In genomic region chr5:134063362-134064064, GRCm38 (mm10) we compare ENCODE assay signal across 8 mouse cellular contexts. TPM values are rescaled to one million over a fixed set of nuclear protein-coding genes. Genes with fewer than 3 reads are reported as not detected.
A peak's percentile ranks its signal among the peaks of the same experiment; 100 is the strongest.
DNase-seq lines count a peak whose midpoint lies in the region; ATAC-seq and TF ChIP-seq lines count a peak whose summit lies in the region.

No protein-coding gene starts in this region.

- POLR2A ChIA-PET in Patski (lab: Charles Lee): interaction anchor here (0.7 kb wide), 1 partner anchor 9 kb away, joined by 5 read pairs; no protein-coding TSS in a partner anchor

- no peak overlapping the region for H3K27ac ChIP-seq in forebrain, postnatal 0 days (ENCODE audit: low read depth, low read length)

- CTCF ChIA-PET in Patski (lab: Charles Lee): interaction anchor here (2.3 kb wide), 1 partner anchor 11 kb away, joined by 12 read pairs; no protein-coding TSS in a partner anchor

- no peak overlapping the region for H3K9ac ChIP-seq in forebrain, postnatal 0 days

- in situ Hi-C loops in Patski (cut with MboI; ENCODE audit: low pct_unique_long_range_greater_than_20kb): no loop called here

- no peaks in the 10 kb centered on the region for H3K9me3 ChIP-seq in forebrain, postnatal 0 days (ENCODE audit: low read length)

- H3K4me1 ChIP-seq in forebrain, postnatal 0 days (ENCODE audit: insufficient read depth): no peaks in the 10 kb centered on the region

- peak; percentile 52 for ATAC-seq in Patski
- ATAC-seq in forebrain, postnatal 0 days: peak; percentile 85

- H3K27me3 ChIP-seq in Patski: peaks cover 5% of the 10 kb centered on the region
- H3K27me3 ChIP-seq in forebrain, postnatal 0 days (ENCODE audit: insufficient read depth, low read length): no peaks in the 10 kb centered on the region

- H3K4me3 ChIP-seq in forebrain, postnatal 0 days (ENCODE audit: low read depth, low read length): no peak overlapping the region

- H3K36me3 ChIP-seq in forebrain, postnatal 0 days (ENCODE audit: insufficient read depth): no peaks in the 10 kb centered on the region

- no peak overlapping the region for H3K4me2 ChIP-seq in forebrain, postnatal 0 days (ENCODE audit: low read depth)

- WGBS in forebrain, postnatal 0 days: 48% methylated on average over 15 of the region's 15 CpGs

- DNase-seq in Patski (ENCODE audit: low read depth, low spot score): peak; percentile 7
- DNase-seq in cerebellum, adult 18-20 months: peak; percentile 91 to 93
- peak; percentile 93 for DNase-seq in forebrain, postnatal 0 days
- DNase-seq in heart, postnatal 4 days: peak; percentile 93
- DNase-seq in layer of hippocampus, adult 9-11 months: peak; percentile 78
- DNase-seq in lung, postnatal 14 days: peak; percentile 88
- peak; percentile 95 for DNase-seq in right cerebral cortex, postnatal 14 days
- DNase-seq in urinary bladder, postnatal 4 days (ENCODE audit: low spot score in 2 of 2): peak; percentile 75 to 92

- TF ChIP-seq CTCF in Patski (IDR thresholded peaks at IDR 0.05): peak; percentile 79
- TF ChIP-seq CTCF in forebrain, postnatal 0 days (IDR thresholded peaks at IDR 0.05; ENCODE audit: low read depth): peak; percentile 93

RNA-seq across cellular contexts. Expression of gene Castor2, which starts 36.0 kb away (rescaled TPM):
- polyA plus RNA-seq in Patski (2021): 27.3 TPM
- 16.8 and 19.3 TPM in 2 replicates for total RNA-seq in forebrain, postnatal 0 days (2014; rRNA removed)
- 18.9 and 21.9 TPM in 2 replicates for polyA plus RNA-seq in forebrain, postnatal 0 days (2015; fragmentation: Nextera tagmentation; extraction: Ambion mirVana)
- total RNA-seq in heart, postnatal 4 days (2021): 10 to 100 TPM; 15.9 to 16.8 TPM

Comparison
In these comparisons a context has a peak if more than half of its experiments do, and no peak if none do; other contexts are left out.
1. DNase-seq: peak in every context shown above with its lines; median percentile 95 in right cerebral cortex, postnatal 14 days; 93 in forebrain, postnatal 0 days; 93 in heart, postnatal 4 days; 92 in cerebellum, adult 18-20 months; 88 in lung, postnatal 14 days; 84 in urinary bladder, postnatal 4 days; 78 in layer of hippocampus, adult 9-11 months; 7 in Patski.